Mouse (Mus musculus): ENCODE results near the gene Xrcc3.

GRCm38 (mm10) chr12:111795180-111795895 is 18.3 kb downstream of the Xrcc3 start:
- TF ChIP-seq FLI1 (IDR thresholded peaks at IDR 0.05; ENCODE audit: low read length) (no peak), GATA1 (IDR thresholded peaks at IDR 0.05; ENCODE audit: borderline replicate concordance, low read length) (no peak)

Data from megakaryocyte, embryonic 14.5 days (primary cell).